Mouse (Mus musculus) cortical plate, adult 2 months (tissue): ENCODE measurements around the gene Gm37240. TPM values are rescaled to one million over a fixed set of nuclear protein-coding genes. Genes with fewer than 3 reads are reported as not detected.

Experiments
- H3K27ac ChIP-seq: fragments of 200-500 bp; 2 replicates; pipeline ENCODE4 v1.5.1; 2012; ENCODE audit warnings: low read length, control low read depth, inconsistent platforms; ENCODE audit not compliant: insufficient read depth
- H3K4me1 ChIP-seq: fragments of 200-500 bp; 2 replicates; pipeline ENCODE4 v1.6.1; 2011; ENCODE audit warnings: low read length; ENCODE audit not compliant: control insufficient read depth, insufficient read depth
- H3K4me3 ChIP-seq: fragments of 200-500 bp; 2 replicates; pipeline ENCODE4 v1.5.1; 2011; ENCODE audit warnings: mild to moderate bottlenecking, low read length, control low read depth; ENCODE audit not compliant: insufficient read depth
- CTCF ChIP-seq: fragments of 200-500 bp; IDR thresholded peaks from 2 replicates; pipeline ENCODE4 v1.5.1; 2011; ENCODE audit warnings: mild to moderate bottlenecking, control low read depth, low read length; ENCODE audit not compliant: insufficient read depth; ENCODE audit errors: extremely low read depth
- POLR2A ChIP-seq: fragments of 200-500 bp; IDR thresholded peaks from 2 replicates; pipeline ENCODE4 v1.6.1; 2011; ENCODE audit warnings: mild to moderate bottlenecking, low read length, control low read depth; ENCODE audit not compliant: insufficient read depth; ENCODE audit errors: extremely low read depth
- polyA plus RNA-seq: library from polyadenylated mRNA; depleted of rRNA; stranded (reverse); fragments of >200 nt; gene quantifications from 2 replicates; pipeline ENCODE4 v1.2.3, GENCODE M21; 2012

Gm37240 gene
- polyA plus RNA-seq, 1 experiment = 0.81 TPM

DNA sequence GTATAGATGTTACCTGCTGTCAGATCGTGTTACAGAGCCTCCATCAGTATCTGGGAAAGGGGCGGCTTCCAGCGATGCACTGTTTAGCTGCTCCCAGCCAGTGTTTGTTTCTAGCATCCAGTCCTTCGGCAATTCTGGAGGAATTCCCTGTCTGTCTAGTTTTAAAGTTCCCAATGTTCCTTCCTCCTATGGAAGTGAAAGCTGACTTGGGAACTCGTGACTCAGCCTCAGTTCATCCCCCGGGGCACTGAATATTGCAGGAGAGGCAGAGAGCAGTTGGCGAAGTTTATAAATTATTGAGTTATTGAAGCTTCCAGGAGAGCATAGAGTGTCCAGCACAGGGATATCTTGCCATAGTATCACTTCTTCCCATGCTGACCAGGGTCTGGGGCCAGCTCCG is 697.5 kb downstream of the Gm37240 start:
- peaks cover 7% of the 10 kb centered on the region for H3K4me1 ChIP-seq
- no peak for TF ChIP-seq CTCF
- no peak for TF ChIP-seq POLR2A
- H3K27ac ChIP-seq = no peak overlapping the region
- no peak overlapping the region for H3K4me3 ChIP-seq

DNA sequence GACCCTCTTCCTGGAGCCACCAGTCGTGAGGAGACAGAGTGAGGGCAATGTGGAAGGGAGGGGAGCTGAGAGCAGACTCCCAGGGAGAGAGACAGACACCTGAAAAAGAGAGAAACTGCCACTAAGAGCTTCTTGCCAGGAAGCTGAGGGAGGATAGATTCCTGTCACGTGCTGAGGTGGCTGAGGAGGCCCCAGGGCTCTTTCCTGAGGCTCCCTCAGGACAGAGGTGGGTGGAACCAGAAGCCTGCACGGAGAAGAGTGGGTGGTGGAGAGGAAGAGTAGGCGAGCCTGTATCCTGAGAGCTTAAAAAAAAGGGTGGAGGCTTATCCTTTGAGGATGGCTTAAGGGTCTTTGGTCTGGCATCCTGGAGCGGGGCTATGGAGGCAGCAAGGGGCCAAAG is 699.0 kb downstream of the Gm37240 start:
- TF ChIP-seq POLR2A (0 out of 2 replicates have a peak, but pooled peaks have one; percentile 13), CTCF (no peak)
- peak overlapping the region; percentile 88 for H3K27ac ChIP-seq
- H3K4me3 ChIP-seq = no peak overlapping the region
- peaks cover 9% of the 10 kb centered on the region for H3K4me1 ChIP-seq

DNA sequence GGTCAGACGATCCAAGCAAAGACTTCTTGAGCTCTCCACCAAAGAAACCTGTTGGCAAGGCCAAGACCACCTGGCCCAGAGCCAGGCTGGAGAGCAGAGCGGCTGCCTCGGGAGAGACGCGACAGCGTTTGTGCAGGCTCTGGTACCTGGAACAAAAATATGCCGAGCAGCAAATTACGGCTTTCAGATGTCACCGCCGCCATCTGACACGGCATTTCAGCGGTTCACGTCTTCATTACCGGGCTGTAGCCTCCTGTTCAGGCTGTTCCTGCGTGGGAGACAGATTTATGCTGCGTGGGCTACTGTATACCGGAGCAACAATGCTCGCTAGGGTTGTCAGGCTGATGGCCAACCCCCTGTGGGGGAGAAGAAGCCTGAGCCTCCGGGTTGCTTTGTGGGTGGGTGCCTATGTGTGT is 700.6 kb downstream of the Gm37240 start:
- no peak for TF ChIP-seq CTCF
- TF ChIP-seq POLR2A = 0 out of 2 replicates have a peak, but pooled peaks have one; percentile 12
- peak overlapping the region; percentile 88 for H3K27ac ChIP-seq

DNA sequence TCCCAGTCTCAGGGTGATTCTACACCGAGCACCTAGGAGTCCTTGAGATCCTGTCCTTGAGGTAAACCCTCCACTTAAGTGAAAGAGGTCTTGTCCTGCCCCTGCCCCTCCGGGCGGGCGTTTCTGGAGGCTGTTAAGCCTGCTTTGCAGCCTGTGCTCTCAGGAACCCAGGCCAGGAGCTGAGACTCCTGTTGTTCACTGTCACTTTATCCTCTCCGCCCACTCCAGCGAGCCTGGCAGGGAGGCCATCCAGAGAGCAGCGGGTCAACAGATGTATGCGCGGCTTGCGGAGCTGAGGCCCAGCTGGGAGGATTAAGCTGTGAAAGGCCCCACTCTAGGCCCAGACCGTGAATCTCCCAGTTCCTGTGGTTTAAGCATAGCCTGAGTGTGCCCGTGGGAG is 701.5 kb downstream of the Gm37240 start:
- Histone ChIP-seq H3K4me1 (peaks cover 9% of the 10 kb centered on the region), H3K27ac (0 out of 2 replicates have a peak overlapping the region, but pooled peaks have one; percentile 19), H3K4me3 (no peak overlapping the region)
- TF ChIP-seq CTCF = no peak
- no peak for TF ChIP-seq POLR2A

More for the DNA sequence above, 700.6 kb downstream of the Gm37240 start:
- H3K4me3 ChIP-seq = no peak overlapping the region
- peaks cover 9% of the 10 kb centered on the region for H3K4me1 ChIP-seq

DNA sequence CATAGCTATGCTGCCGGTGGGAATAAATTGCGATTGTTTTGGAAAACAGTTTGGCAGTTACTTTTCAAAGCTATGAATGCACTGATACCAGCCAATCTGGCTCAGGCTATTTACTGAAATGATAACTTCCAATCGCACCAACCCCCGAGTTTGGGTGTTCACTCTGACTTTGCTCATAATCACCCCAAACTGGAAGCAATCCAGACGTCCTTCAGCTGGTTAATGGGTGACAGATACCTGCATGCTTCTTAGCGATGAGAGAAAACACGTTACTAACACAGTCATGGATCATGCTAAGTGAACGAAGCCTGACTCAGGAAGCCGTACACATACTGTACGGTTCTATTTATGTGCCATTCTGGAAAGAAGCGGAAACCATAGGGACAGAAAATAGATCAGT is 702.4 kb downstream of the Gm37240 start:
- Histone ChIP-seq H3K4me1 (peaks cover 9% of the 10 kb centered on the region), H3K4me3 (no peak overlapping the region), H3K27ac (peak overlapping the region; percentile 50; the same call in 1 of the 2 replicates)
- TF ChIP-seq CTCF (no peak), POLR2A (no peak)

DNA sequence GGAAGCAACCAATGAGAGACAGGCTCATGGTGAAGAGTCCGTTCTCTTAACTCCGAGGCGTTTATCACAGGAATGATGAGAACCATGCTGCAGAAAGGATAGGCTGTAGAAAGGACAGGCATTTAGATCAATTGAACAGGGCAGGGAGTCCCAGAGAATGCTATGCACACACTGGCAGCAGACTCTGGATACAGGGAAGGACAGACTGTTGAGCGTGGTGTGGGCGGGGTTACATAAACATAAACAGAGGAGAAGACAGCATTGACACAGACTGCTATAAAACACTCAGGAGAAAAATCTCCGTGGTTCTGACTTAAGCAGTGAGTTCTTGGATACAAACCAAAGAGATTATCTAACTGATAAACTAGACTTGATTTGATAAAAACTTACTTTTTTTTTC is 703.2 kb downstream of the Gm37240 start:
- Histone ChIP-seq H3K27ac (no peak overlapping the region), H3K4me1 (peaks cover 9% of the 10 kb centered on the region)
- TF ChIP-seq CTCF (no peak), POLR2A (no peak)

DNA sequence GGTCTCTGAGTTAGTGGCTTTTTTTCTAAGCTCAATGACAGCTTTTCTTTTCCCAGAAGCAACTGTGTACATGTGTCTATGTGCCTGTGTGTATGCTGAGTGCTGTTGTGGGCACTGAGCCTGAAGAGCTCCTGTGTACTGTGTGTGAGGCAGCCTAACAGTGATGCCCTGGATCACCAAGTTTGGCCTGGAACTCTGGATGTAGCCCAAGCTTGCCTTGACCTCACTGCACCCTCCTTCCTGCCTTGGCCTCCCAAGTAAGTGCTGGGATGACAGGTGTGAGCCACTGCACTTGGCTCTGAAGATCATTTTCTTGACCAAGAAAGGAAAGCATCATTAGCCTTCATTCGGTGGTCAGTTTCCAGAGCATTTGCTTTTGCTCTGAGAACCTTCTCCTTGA is 710.6 kb downstream of the Gm37240 start:
- Histone ChIP-seq H3K4me3 (no peak overlapping the region), H3K27ac (no peak overlapping the region), H3K4me1 (no peaks in the 10 kb centered on the region)
- TF ChIP-seq CTCF (no peak), POLR2A (no peak)

More for the DNA sequence above, 703.2 kb downstream of the Gm37240 start:
- no peak overlapping the region for H3K4me3 ChIP-seq

DNA sequence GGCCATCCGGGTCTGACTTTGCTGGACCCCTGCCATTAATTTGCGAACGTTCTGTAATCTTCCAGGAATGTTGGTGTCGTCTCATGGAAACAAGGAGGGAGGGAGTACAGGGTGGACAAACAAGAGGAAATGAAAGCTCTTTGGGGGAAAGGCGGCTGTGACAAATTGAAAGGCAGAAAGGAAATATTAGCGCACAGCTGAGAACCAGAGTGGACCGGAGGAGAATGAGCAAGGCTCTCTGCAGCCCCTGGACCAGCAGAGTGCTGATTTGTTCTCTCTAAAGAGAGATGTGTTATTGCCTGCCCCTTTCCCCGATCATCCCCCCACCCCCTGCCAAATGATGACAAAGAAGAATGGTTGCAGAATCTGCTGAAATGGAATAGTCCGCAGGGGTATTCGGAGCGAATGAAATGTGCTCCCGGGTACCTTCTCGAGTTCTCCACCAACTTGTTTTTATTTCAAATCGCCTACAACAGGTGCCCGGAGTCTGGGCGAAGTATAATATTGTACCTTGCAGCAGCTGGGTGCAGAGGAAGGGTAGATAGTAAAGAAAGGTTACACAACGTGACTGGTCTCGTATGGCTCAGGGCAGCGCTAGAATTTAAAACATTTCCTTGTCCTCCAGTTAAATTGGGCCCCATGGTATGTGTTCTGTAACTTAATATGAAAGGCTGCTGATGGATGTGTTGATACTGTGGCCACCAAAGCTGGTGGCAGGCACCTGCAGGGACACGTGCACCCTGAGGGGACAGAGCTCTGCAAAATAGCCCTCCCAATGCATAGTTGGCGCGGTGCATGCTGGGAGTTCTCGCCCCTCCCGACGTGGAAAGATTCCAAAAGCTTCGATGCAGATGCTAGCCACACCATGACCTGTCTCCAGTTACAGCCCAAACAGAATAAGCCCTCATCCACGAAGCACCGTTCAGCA is 712.5 kb downstream of the Gm37240 start:
- TF ChIP-seq POLR2A (no peak), CTCF (no peak)
- Histone ChIP-seq H3K4me3 (no peak overlapping the region), H3K4me1 (no peaks in the 10 kb centered on the region), H3K27ac (no peak overlapping the region)

DNA sequence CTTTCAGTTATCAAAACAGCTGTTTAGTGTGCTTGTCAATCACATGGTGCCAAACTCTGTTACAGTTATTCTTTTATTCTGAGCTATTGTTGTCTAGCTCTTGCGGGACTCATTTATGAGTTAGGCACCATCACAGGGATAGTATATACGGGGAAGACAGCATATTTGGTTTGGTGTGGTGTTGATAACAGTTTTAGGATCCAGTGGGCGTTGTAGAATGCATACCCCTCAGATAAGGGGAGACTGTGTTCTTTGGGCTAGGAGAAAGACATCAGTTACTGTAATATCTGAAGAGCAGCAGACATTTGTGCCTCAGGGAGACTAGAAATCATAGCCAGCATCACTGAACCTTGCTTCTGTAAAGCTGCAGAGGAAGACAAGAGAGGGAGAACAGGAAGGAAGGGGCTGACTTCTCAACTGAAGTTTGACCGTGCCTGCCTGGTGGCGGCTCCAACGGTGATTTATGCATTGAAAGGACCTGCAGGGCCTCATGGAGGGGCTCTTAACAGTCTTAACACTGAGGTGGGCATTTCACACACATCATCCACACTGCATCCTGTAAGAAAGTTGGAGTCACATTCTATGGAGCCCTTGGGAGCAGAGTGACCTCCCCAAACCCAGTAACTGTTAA is 713.8 kb downstream of the Gm37240 start:
- Histone ChIP-seq H3K4me3 (no peak overlapping the region), H3K4me1 (no peaks in the 10 kb centered on the region), H3K27ac (no peak overlapping the region)
- TF ChIP-seq CTCF (no peak), POLR2A (no peak)

DNA sequence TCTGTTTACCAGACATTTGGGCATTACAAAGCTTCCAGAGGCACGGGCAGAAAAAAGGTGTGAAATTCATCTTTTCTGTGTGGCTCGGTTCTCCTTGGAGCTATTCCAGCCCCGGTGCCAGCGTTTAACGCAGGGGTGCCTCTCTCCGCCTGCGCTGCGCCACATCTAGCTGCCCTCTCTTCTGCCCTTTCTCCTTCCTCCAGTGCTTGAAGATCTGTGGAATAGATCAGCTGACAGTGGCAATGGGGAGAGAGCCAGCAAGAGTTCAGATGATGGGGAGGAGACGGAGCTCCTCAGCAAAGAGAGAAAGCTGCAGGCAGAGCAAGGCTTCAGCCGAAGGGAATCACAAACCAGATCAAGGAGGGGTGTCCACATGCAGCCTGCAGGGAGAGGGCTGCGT is 714.8 kb downstream of the Gm37240 start:
- H3K4me3 ChIP-seq = no peak overlapping the region
- H3K4me1 ChIP-seq = no peaks in the 10 kb centered on the region
- H3K27ac ChIP-seq = no peak overlapping the region
- TF ChIP-seq POLR2A (no peak), CTCF (no peak)
